Mouse (Mus musculus): ENCODE data around the gene Sorl1.

DNA sequence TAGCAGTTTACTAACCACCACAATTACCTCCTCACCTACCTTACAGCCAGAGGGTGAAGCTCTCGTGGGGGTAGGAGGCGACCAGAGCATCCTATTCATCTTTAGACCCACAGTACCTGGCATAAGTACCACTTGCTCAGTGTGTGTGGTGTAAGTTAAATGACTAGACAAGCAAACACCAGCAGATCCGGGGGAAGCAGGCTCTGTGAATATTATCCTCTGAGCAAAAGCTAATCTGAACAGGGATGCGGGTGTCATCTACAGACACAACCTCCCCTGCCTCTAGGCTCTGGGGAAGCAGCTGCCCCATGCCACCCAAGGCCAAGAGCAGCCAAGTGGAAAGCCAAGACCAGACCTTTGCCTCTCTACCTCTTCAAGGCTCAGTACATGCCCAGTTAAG lies 68.7 kb downstream of the Sorl1 start:
- TF ChIP-seq CTCF (conservative IDR thresholded peaks at IDR 0.05; ENCODE audit: insufficient read depth, insufficient read length, low read depth, low read length) (no peak), POLR2A (IDR thresholded peaks at IDR 0.05; ENCODE audit: low read depth, low read length) (no peak)

Data from kidney, adult 2 months (tissue).